Mouse (Mus musculus) retina, adult 2 months (tissue): Measurements from ENCODE around the gene Nemp2.

Experiments used
- DNase-seq: peaks from one replicate; pipeline ENCODE4 v3.0.0-alpha.2; 2012; ENCODE audit warnings: low read depth, low spot score

The Nemp2 gene

DNA sequence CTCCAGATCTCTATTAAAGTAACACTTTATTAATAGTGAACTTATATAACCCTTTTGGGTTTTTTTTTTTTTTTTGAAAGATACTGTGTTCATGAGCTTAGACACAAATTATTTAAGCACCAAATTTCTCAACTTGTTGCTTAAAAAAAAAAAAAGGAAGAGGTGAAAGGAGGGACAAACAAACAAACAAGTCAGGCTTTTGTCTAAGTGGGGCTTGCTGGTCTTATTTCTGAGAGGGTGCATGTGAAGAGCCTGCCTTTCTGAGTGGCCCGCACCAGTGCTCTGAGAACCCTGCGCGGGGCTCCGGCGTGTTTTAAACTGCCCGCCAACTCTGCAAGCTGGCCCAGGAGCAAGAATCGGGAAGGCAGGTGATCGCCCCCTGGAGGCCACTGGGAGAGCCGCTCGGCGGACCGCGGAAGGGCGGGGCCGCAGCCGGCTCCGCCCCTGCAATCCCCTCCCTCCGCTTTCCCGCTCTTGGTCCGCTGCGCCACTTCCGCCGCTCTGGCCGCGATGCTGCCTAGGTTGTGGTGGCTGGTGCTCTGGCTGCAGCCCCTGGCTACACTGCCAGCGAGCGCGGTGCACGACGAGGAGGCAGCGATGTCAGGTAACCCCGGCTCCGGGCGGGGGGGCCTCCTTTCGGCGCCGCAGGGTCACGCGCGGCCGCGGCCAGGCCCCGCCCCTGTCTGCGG, at the start of gene Nemp2:
TSS of gene Nemp2 (plus strand) at position 456 of the 689 bp plus-strand sequence.
- DNase-seq: peak; percentile 72

DNA sequence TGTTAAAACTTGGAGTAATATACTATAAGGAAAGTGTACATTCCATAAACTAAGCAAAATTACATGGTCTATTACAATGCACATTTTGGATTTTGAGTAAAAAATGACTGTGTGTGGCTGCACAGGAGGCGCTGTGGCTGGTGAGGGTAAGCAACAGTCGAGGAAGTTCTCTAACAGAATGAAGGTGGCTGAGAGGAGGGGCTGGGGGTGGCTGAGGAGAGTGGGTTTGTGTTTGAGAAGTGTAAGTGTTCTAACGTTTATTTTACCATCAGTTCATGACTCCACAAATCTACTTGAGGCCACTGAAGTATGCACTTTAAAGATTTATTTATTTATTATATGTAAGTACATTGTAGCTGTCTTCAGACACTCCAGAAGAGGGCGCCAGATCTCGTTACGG, 48.8 kb upstream of the Nemp2 start:
- DNase-seq: no peak

DNA sequence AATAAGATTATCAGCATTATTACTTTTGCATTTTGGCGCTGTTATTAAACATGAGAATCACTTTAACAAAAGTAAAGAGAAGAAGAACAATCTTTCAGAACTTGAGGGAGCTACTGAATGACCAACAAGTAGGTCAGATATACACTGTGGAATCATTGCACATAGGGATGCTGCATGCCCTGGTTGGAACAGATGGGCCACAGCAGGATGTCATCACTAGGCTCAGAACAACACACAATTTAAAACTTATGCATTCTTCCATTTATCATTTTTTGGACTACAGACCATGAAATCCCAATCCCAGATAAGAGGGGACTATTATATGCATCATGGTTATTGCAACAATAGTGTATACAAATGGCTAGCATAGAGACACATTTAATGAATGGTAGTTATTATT, 47.6 kb upstream of the Nemp2 start:
- DNase-seq: no peak

DNA sequence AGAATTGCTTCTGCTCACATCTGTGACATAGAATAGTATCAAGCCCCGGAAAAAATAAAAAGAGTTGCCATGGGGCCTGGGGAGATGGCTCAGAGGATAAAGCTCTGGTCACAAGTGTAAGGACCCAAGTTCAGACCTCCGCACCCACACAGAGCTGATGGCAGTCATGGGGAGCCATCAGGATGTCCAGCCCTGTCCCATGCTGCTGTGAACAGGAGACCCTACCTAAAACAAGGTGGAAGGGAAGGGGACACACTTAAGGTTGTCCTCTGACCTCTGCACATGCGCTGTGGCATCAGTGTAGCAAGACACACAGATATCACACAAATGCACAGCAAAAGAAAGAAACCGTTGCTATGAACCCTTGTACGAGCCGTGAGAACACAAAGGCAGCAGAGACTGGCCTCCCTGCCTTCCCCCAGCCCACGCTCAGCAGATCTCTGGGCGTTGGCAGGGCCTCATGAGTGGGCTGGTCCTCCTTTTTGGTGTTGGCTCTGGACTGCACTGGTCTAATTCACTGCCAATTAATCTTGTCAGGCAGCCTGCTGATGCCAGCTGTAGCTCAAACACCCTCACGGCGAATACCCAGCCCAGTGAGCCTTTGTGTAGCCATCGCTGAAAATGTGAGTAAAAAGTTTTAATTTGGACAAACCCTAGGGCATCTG, 33.4 kb upstream of the Nemp2 start:
- no peak for DNase-seq

DNA sequence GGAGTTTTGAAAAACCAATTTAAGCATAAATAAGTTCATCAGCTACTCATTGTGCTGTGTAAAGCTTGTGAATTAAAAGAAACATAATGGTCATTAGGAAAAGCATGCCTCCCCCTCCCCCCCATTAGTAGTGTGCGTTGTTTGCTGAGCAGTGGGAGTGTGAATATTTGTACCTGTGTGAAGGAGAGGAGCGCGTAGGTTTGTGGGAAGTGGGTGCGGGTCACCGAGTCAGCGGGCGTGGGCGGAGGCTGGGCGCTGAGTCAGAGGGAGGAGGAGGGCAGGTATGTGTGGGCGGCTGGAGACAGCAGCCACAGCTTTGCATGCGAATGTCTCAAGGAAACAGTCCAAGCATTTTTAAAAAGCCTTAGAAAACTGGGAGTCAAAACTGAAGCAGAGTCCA, 32.7 kb upstream of the Nemp2 start:
- no peak for DNase-seq

DNA sequence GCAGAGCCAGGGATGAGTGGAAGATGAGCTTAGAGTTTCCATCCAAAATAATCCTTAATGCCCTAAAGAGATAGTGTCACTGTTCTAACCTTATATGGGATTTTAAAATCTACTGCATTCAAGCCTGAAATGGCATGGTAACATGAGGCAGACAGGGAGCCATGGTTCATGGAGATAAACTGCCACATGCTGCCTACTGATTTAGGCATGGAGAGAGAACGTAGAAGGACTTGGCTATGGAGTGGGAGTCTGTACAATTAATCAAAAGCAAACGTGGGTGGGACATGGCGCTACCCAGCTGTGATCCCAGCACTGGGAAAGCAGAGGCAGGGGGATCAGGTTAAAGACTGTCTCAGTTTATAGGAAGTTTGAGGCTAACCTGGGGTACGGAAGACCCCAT, 32.1 kb upstream of the Nemp2 start:
- no peak for DNase-seq

DNA sequence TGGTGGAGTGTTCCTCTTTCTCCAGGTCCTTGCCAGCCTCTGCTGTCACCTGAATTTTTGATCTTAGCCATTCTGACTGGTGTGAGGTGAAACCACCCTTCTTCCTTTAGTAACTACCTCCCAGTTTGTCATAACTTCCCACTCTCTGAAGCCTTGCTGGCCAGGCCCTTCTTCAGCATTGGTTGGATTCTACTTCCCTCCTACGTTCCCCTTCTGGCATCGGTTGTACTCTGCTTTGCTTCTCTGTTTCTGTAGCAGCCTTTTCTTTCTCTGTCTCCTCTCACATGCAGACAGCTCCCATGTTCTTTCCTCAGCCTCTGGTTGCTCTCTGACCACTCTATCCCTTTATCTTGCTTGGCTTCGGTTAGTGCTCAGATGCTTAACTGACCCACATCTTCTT, 29.0 kb upstream of the Nemp2 start:
- no peak for DNase-seq

DNA sequence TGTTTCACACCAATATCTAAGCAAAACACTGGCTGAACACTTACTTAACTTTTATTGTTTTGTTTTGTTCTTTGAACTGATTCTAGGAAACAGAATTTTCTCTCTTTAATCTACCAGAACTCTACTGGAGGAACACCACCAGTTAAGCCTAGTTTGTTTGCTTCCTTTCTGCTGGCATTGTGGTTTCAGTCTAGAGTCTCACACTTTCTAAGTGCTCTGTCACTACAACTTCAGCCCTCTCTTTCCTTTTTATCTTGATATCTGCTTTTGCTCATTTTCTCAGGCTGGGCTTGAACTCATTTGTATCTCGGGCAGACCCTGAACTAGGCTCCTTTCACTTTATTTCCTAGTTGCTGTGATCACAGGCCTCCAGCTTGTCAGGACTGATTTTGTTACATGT, 22.8 kb upstream of the Nemp2 start:
- DNase-seq: no peak

DNA sequence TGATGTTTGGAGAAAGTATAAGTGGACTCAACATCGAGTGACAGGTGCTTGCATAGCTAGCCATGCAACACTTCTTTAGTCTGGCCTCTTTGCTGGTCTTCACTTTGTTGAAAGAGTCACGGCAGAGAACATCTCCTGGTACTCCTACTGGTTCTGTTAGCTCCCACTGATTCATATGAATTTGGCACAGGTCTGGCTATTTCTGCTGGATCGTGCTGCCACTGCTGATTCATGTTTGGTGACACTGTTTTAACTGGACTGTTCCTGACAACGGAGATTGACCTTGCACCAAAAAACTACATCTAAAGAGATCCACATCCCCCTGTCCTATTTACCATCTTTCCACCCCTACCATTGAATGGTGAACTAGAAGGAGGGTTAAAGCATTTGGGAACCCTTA, 22.0 kb upstream of the Nemp2 start:
- no peak for DNase-seq

DNA sequence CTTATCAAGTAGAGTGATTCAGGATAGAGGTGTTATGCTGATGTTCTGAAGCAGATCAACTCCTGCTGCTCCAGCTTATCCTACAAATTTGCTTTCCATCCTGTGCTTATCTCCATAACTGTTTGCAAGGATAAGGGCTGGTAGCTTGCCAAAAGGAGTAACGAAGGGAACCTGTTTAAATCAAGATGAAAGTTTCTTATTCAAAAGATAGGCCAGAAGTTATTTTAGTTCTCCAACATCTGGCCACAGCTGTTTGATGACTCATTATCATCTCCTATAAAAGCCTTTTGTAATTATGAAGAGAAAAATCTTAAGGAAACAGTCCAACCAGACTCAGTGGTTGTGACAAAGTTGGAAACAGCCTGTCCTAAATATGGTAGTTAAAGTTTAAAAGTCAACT, 12.3 kb upstream of the Nemp2 start:
- no peak for DNase-seq

DNA sequence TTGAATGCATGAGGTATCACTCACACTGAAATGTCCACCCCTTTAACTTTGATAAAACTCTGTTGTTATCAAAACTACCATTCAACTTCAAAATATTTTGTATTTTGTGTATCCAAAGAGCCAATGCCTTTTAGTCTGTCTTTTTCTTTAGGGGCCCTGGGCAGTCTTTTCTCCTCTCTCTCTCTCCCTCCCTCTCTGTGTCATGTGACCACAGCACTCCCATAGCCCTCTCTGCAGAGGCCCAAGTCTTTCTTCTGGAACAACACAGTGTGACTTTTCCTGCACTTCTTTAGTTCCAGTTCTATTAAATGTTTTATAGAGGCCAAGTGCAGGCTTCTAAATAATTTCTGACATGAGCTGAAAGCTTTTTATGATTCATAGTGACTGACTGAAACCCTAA, 10.1 kb upstream of the Nemp2 start:
- no peak for DNase-seq

DNA sequence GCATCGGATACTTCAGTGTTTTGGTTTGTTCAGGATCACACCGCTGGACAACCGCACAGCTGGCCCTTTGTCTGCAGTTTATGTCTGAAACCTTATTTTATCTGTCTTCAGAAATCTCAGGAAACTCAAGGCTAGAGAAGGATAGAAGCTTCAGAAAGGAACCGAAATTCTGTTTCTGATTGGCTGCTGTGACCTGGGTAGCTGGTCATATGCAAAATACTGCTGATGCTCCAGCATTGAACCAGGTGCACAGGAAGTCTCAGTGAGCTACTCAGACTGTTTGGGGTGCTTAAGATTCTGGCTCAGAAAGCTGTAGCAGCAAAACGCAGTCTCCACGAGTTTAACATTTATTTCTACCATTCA, 415 bp downstream of the Nemp2 start:
- no peak for DNase-seq

DNA sequence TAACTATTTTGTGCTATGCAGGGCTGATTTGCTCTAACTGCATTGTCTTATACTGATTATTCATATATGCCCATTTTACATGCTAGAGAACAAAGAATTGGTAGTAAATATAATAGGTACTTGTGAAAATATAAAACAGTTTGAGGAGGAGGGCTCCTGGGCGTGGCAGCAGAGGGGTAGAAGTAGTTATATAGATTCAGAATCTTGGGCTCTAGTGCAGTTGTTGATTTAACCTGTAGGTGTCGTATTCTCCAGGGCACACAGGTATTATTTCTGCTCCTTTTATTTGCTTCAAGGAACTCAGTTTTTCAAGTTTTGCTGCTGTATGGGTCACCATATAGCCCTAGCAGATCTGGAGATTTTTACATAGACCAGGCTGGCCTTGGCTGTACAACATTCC, 1.1 kb downstream of the Nemp2 start:
- no peak for DNase-seq

DNA sequence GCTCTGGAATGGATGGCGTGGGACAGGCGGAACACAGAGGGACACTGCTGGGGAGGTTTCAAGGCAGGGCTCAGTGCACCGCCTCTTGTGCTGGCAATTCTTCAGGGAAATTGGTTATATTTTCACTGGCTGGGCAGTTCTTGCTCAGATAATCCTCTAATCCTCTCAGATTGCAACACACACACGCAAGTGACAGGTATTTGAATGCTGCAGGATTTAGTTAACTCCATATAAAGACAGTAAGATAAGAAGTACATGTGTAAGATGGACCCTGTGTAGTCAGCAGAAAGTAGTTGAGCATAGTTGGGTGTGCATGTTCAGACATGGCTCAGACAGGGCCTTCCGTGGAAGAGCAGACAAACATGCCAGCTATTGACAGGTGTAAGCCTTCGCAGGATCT, 3.7 kb downstream of the Nemp2 start:
- DNase-seq: no peak

DNA sequence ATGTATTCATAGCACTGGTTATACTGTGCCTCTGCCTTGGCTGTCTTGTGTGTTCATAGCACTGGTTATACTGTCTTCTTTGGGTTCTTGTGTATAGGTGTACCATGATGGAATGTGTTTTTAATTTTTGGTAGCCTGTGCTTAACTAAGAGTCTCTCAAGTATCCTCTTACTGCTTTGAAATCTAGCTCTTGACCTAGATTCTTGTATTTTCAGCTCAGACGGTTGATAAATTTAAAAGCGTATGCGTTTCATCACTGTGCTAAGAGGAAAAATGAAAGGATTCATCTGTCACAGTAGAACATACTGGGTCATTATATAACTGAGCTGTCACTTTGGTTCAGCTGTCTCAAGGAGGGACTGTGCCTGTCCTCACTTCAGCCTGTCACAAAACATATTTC, 5.4 kb downstream of the Nemp2 start:
- no peak for DNase-seq

DNA sequence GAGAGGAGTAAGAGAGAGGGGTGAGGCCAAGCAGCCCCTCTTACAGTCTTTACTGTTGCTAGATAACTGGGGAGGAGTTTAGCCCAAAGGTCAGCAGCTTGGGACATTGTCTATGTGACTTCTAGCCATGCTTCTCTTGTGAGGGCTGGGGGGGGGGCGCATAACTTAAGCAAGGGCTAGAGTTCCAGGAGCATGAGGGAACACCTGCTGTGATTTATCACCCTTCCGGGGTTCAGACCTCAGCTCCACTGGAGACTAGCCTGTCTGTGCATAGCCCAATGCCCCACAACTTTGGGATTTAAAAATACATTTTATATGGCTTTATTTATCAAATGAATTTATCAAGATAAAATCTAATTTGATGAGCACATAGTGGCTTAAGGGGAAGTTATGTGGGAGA, 7.6 kb downstream of the Nemp2 start:
- DNase-seq: no peak

DNA sequence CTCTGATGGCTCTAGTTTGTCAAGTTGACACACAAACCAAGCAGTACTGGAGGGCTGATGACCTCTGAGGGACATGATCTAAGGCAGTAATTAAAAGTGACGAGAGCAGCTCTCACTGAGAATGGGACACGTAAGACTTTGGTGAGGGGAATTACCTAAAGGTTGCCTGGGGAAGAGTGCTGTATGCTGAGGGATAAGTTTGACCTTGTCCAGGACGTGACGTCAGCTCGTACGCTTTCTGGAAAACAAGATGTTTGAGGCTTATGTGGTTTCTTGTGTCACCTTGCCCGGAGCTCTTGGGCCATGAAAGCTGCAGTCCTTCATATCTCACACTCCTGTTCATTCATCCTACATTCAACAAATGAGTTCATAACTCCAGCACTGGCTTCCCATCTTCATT, 8.6 kb downstream of the Nemp2 start:
- no peak for DNase-seq

DNA sequence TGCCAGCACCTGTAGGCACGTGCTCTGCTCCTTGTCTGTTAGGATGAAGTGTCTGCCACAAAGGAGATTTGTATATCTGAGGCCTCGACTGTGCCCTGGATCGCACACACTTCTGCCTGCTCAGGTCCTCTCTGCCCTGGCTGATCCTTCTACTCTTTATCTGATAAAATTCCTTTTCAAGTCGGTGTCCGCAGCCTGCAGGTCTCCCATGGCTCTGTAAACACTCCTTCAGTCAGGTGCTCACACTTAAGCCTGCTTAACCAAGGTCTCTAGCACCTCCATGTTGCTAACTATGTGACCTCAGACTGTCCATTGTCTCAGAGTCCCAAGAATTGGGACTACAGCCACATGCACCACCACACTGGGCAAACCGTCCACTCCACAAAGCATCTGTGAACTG, 9.8 kb downstream of the Nemp2 start:
- DNase-seq: no peak

DNA sequence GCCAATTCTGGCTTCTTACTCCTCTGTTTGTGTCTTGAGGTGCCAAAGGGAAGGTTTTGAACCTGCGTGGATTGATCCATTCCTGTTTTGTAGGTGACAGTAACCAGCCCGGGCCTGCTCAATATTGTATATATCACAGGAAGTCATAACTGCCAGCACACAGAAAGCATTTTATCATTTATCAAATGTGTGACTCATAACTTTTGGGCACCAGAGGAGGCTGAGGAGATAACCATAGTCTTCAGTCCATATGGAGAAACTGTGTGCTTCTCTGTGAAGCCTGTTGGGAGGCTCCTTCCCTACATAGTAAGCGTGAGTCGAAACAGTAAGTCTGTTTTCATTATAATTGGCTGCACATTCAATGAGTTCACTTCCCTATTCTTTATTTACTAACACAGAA, 10.2 kb downstream of the Nemp2 start:
- no peak for DNase-seq

DNA sequence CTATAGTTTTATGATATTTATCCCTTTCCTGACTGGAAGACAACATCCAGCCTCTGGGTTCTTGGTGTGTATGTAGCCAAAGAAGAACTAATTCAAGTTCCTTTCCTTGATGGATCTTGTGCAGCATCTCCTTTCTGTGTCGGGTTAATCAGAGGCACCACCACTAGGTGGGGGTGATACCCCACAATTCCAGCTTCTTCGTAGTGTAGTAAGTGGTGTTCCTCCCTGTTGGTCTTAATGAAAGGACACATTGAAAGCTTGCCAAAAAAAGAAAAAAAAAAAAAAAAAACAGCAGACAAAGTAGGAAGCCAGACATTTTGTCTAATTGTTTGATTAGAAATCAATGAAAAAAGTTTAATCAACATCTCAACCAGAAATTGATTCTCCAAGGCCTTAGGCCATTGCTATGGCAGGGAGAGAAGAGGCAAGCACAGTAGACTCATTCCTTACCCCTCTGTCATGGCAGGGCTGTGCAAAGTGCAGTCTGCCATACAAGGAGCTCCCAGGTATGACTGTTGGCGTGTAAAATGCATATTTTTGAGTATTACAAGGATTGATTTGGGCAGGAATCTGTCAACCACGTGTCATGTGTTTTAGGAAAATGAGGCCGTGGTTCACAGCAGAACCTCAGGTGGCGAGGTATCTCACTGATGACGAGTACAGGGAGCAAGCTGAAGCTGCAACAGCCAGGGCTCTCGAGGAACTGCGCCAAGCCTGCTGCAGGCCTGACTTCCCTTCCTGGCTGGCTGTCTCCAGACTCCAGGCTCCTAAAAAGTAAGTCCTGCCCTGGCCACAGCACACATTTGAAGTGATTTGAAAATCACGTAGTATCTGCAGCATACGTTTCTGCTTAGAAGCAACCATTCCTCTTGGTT, 17.9 kb downstream of the Nemp2 start:
- DNase-seq: peak; percentile 36

DNA sequence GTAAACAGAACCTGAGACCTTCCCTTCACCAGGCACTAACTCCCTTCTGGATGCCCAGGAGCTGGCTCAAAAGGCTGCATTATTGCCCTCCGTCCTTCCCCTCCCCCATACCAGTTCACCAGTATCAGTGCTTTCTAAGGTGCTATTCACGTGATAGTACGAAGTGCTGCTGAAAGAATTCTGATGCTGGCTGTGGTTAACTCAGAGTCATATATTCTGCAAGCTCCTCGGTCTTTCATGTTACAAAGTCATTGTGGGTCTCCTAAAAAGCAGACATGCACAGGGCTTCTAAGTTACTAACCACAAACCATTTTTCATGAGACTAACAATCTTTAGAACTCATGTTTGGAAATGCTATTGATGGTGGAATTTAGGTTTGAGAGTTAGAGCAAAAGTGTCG, 19.6 kb downstream of the Nemp2 start:
- no peak for DNase-seq

DNA sequence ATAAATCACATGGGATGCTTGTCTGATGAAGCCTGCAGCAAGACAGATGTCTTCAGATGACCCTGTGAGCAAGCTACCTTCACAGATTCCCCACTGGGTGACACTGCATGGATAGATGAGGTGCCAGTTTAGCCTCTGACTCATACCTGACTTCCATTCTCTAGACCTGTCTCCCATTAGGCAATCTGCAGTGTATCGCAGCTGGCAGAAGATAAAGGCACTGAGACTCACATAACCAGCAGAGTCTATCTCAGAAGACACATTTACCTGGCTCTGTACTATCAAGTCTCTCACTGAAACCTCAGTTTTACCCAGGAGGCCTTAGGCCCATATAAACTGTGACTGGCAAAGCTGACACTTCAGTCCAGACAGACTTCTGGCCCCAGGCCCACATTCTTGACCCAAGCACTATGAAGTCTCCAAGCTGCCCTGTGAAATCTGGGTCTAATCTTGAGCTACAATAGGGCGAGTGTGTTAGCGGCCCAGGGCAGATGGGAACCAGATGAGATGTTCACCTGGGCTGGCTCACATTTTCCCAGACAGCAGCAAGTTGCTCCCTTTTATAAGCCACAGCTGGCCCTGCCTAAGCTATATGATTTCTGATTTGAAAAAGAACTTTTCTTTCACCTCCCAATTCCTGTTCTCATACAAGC, 22.2 kb downstream of the Nemp2 start:
- DNase-seq: no peak
